Mouse (Mus musculus): ENCODE results near the gene Lrrk1. TPM values are rescaled to one million over a fixed set of nuclear protein-coding genes. Genes with fewer than 3 reads are reported as not detected.

The Lrrk1 gene
- polyA plus RNA-seq, 1 experiment from 2014 or later, result 19.5 TPM

DNA sequence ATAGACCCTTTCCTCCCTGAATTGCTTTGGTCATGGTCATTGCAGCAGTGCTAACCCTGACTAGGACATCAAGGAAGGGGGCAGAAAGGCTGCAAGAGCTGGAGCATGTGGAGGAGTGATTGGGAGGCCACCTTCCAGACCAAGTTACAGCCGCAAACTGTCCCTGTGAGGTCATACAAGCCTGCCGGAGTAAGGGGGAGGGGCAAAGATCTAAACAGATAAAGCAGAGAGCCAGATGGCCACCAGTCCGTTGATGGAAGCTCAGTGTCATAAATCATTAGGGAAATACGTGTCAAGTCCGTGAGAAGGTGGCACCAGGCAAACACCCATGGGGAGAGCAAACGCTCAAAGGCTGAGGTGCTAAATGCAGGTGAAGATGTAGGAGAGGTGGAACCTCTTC is 173.7 kb downstream of the Lrrk1 start:
- H3K9me3 ChIP-seq (replicated peaks; ENCODE audit: control insufficient read depth, low read length), result no peaks in the 10 kb centered on the region
- H3K4me3 ChIP-seq (replicated peaks; ENCODE audit: low read length), result no peak overlapping the region
- no peak overlapping the region for H3K4me2 ChIP-seq (ENCODE audit: low read depth, low read length)
- 42% methylated on average over 6 of the region's 6 CpGs for WGBS
- H3K27ac ChIP-seq (ENCODE audit: low read length), result no peak overlapping the region
- H3K9ac ChIP-seq (ENCODE audit: low read length), result no peak overlapping the region
- H3K27me3 ChIP-seq (ENCODE audit: control insufficient read depth, insufficient read depth, low read length), result no peaks in the 10 kb centered on the region
- no peak for ATAC-seq (ENCODE audit: insufficient read depth, low FRiP score)
- H3K36me3 ChIP-seq (ENCODE audit: control insufficient read depth, insufficient read depth, low read length), result no peaks in the 10 kb centered on the region
- H3K4me1 ChIP-seq (ENCODE audit: control insufficient read depth, insufficient read depth, low read length), result peaks cover 14% of the 10 kb centered on the region

DNA sequence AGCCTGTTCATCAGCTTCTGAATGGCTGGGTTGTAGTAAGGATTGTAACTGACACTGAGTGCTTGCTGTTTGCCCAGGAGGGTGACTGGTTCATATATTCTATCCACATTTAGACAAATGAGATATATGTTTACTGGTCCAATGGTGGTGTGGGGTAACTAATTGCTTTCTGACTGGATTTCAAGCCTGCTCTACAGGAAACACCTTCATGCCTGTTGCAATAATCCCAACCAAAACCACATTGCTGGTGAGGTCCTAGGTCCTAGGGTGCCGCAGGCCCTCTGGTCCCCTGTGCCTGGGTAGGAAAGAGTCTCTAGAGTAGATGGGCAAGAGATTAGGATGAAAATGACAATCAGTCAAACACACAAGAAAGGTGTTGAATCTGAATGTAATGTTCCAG is 175.3 kb downstream of the Lrrk1 start:
- no peak for ATAC-seq (ENCODE audit: insufficient read depth, low FRiP score)
- H3K9me3 ChIP-seq (replicated peaks; ENCODE audit: control insufficient read depth, low read length), result no peaks in the 10 kb centered on the region
- 76% methylated on average over 1 of the region's 1 CpGs for WGBS

DNA sequence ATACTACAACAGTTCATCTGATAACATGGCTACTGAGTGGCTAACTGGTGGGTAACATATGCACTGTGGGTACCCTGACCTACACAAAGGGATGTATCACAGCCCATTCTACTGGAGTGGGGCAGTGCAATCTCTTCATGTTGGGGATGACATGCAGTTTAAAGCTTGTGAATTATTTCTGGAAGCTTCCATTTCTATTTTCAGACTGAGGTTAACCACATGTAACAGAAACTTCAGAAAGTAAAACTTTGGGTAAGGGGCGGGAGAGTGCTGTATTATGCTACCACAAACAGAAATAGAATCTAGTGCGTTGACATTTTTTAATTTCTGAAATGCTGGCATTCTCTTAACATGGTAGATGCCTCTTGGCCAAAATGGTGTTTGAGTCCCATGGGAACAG is 178.2 kb downstream of the Lrrk1 start:
- ATAC-seq (ENCODE audit: insufficient read depth, low FRiP score), result no peak
- Histone ChIP-seq H3K36me3 (ENCODE audit: control insufficient read depth, insufficient read depth, low read length) (no peaks in the 10 kb centered on the region), H3K4me1 (ENCODE audit: control insufficient read depth, insufficient read depth, low read length) (no peaks in the 10 kb centered on the region), H3K4me2 (ENCODE audit: low read depth, low read length) (no peak overlapping the region), H3K9ac (ENCODE audit: low read length) (no peak overlapping the region), H3K27ac (ENCODE audit: low read length) (no peak overlapping the region), H3K4me3 (replicated peaks; ENCODE audit: low read length) (no peak overlapping the region), H3K9me3 (replicated peaks; ENCODE audit: control insufficient read depth, low read length) (0 out of 2 replicates have a peak, but pooled peaks cover 4% of the 10 kb centered on the region), H3K27me3 (ENCODE audit: control insufficient read depth, insufficient read depth, low read length) (no peaks in the 10 kb centered on the region)
- WGBS, result 84% methylated on average over 2 of the region's 2 CpGs

More for the DNA sequence above, 175.3 kb downstream of the Lrrk1 start:
- Histone ChIP-seq H3K9ac (ENCODE audit: low read length) (no peak overlapping the region), H3K4me2 (ENCODE audit: low read depth, low read length) (no peak overlapping the region), H3K27me3 (ENCODE audit: control insufficient read depth, insufficient read depth, low read length) (no peaks in the 10 kb centered on the region), H3K36me3 (ENCODE audit: control insufficient read depth, insufficient read depth, low read length) (no peaks in the 10 kb centered on the region), H3K4me1 (ENCODE audit: control insufficient read depth, insufficient read depth, low read length) (no peaks in the 10 kb centered on the region), H3K4me3 (replicated peaks; ENCODE audit: low read length) (no peak overlapping the region), H3K27ac (ENCODE audit: low read length) (no peak overlapping the region)

DNA sequence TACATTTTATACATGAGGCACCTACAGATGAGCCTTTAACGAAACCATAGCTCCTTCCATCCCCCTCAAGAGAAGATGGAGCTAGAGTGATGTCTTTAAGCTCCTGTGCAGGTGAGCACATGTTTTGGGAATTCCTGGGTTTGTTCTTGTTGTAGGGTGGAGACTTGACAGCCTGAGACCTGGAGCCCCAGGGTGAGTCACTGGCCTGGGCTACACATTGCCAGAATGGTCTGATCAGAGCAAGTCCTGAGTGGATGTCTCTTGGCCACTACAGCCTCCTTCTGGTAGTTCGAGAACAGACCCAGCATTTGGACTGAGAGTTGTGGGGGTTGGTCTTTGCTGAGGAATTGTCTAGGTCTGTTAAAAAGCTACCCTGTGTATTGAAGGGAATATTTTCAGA is 186.5 kb downstream of the Lrrk1 start:
- Histone ChIP-seq H3K27me3 (ENCODE audit: control insufficient read depth, insufficient read depth, low read length) (no peaks in the 10 kb centered on the region), H3K9me3 (replicated peaks; ENCODE audit: control insufficient read depth, low read length) (0 out of 2 replicates have a peak, but pooled peaks cover 4% of the 10 kb centered on the region), H3K4me2 (ENCODE audit: low read depth, low read length) (no peak overlapping the region), H3K4me3 (replicated peaks; ENCODE audit: low read length) (no peak overlapping the region), H3K4me1 (ENCODE audit: control insufficient read depth, insufficient read depth, low read length) (peaks cover 5% of the 10 kb centered on the region; the same call in 1 of the 2 replicates), H3K9ac (ENCODE audit: low read length) (no peak overlapping the region), H3K36me3 (ENCODE audit: control insufficient read depth, insufficient read depth, low read length) (no peaks in the 10 kb centered on the region), H3K27ac (ENCODE audit: low read length) (no peak overlapping the region)
- WGBS, result 79% methylated on average over 2 of the region's 2 CpGs
- no peak for ATAC-seq (ENCODE audit: insufficient read depth, low FRiP score)

DNA sequence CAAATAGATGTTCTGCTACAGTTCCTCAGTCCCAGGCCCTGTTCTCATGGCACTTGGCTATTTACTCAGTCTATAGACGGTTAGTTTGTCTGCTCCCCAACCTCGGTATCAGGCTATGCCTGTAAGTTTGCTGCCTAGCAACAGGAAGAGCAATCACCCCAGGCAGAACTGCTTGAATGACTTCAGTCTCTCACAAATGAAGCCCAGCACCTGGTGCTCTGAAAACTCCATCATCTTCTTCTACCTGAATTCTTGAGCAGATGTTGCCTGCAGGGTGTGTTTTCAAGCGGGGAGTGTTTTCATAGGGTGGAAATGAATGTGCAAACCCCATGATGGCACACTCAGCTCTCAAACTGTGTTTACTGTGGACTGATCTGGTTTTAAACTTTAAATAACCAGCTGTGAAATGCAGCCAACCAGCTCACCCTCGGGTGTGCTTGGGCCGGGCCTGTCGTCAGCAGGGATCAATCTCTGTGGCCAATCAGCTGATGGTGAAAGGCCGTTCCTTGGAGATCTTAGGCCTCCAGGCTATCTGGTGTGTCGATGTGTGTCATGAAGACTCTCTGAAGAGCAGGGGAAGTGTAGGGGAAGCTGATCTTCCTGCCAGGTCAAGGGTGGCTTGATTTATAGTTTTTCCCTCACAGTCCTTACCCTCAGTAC is 187.2 kb downstream of the Lrrk1 start:
- no peaks in the 10 kb centered on the region for H3K36me3 ChIP-seq (ENCODE audit: control insufficient read depth, insufficient read depth, low read length)
- no peak overlapping the region for H3K27ac ChIP-seq (ENCODE audit: low read length)
- no peak overlapping the region for H3K9ac ChIP-seq (ENCODE audit: low read length)
- H3K27me3 ChIP-seq (ENCODE audit: control insufficient read depth, insufficient read depth, low read length), result no peaks in the 10 kb centered on the region
- no peak overlapping the region for H3K4me3 ChIP-seq (replicated peaks; ENCODE audit: low read length)
- peak; percentile 34; the same call in 1 of the 2 replicates for ATAC-seq (ENCODE audit: insufficient read depth, low FRiP score)
- H3K4me2 ChIP-seq (ENCODE audit: low read depth, low read length), result no peak overlapping the region
- H3K9me3 ChIP-seq (replicated peaks; ENCODE audit: control insufficient read depth, low read length), result 0 out of 2 replicates have a peak, but pooled peaks cover 4% of the 10 kb centered on the region
- peaks cover 6% of the 10 kb centered on the region; the same call in 1 of the 2 replicates for H3K4me1 ChIP-seq (ENCODE audit: control insufficient read depth, insufficient read depth, low read length)
- 31% methylated on average over 8 of the region's 8 CpGs for WGBS

DNA sequence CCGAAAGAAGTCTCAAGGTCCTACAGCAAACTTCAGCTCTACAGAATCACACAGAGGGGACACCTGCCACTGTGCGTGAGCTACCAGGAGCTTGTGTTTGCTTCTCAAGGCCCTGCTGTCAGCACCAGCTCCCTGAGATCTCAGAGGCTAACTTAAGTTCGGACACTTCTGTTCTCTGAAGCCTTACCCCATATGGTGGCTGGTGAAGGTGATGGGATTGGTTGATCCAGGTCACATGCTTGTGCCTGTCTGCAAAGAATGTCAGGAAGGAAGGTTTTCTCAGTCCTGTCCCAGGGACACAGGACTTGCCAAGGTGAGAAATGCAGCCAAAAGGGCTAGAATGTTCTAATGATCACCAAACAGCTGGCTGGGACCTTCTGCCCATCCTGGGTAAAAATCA is 187.8 kb downstream of the Lrrk1 start:
- Histone ChIP-seq H3K27ac (ENCODE audit: low read length) (no peak overlapping the region), H3K4me2 (ENCODE audit: low read depth, low read length) (no peak overlapping the region), H3K36me3 (ENCODE audit: control insufficient read depth, insufficient read depth, low read length) (no peaks in the 10 kb centered on the region), H3K4me1 (ENCODE audit: control insufficient read depth, insufficient read depth, low read length) (peaks cover 6% of the 10 kb centered on the region; the same call in 1 of the 2 replicates), H3K4me3 (replicated peaks; ENCODE audit: low read length) (no peak overlapping the region), H3K9me3 (replicated peaks; ENCODE audit: control insufficient read depth, low read length) (0 out of 2 replicates have a peak, but pooled peaks cover 4% of the 10 kb centered on the region), H3K27me3 (ENCODE audit: control insufficient read depth, insufficient read depth, low read length) (no peaks in the 10 kb centered on the region), H3K9ac (ENCODE audit: low read length) (no peak overlapping the region)
- ATAC-seq (ENCODE audit: insufficient read depth, low FRiP score), result no peak
- WGBS, result 67% methylated on average over 3 of the region's 3 CpGs

DNA sequence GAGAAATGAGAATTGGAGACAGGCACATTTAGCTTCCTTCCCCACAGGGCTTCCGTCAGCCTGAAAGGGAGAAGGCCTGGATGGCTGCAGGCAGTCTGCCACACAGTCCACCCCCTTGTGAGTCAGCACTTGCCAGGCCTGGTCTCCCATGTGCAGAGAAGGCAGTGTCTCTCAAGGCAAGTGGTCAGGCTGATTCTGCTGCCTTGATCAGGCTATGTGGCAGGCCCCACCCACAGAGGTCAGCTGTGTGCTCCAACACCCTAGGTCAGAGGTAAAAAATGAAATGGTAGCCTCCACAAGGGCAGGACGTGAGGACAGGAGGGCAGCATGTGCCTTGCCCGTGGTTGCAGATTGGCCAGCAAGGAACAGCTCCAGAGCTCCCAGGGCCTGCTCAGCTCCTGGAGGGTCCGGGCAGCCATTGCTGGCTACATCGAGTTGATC is 188.7 kb downstream of the Lrrk1 start:
- H3K9me3 ChIP-seq (replicated peaks; ENCODE audit: control insufficient read depth, low read length), result no peaks in the 10 kb centered on the region
- H3K27ac ChIP-seq (ENCODE audit: low read length), result no peak overlapping the region
- no peaks in the 10 kb centered on the region for H3K27me3 ChIP-seq (ENCODE audit: control insufficient read depth, insufficient read depth, low read length)
- ATAC-seq (ENCODE audit: insufficient read depth, low FRiP score), result peak; percentile 19; the same call in 1 of the 2 replicates
- 75% methylated on average over 5 of the region's 5 CpGs for WGBS
- H3K9ac ChIP-seq (ENCODE audit: low read length), result no peak overlapping the region
- H3K36me3 ChIP-seq (ENCODE audit: control insufficient read depth, insufficient read depth, low read length), result no peaks in the 10 kb centered on the region
- no peak overlapping the region for H3K4me3 ChIP-seq (replicated peaks; ENCODE audit: low read length)
- peaks cover 6% of the 10 kb centered on the region; the same call in 1 of the 2 replicates for H3K4me1 ChIP-seq (ENCODE audit: control insufficient read depth, insufficient read depth, low read length)
- H3K4me2 ChIP-seq (ENCODE audit: low read depth, low read length), result no peak overlapping the region

DNA sequence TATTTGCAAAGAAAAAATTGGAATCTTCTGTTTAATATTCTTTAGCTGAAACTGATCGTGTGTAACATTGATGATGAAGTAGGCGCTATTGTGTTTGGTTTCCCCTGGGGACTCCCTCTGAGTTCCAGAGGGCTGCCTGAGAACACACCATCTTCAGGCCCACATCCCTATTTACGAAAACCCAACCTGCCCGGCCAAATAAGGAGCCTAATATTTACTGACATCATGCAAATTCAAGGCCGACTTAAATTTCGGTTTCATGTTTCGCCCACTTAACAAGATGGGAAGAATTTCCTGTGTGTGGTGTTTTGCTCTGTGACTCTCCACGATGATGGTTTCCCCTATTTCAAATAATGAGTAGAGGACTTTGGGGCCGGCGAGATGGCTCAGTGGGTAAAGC is 189.7 kb downstream of the Lrrk1 start:
- no peak overlapping the region for H3K4me2 ChIP-seq (ENCODE audit: low read depth, low read length)
- H3K36me3 ChIP-seq (ENCODE audit: control insufficient read depth, insufficient read depth, low read length), result no peaks in the 10 kb centered on the region
- 73% methylated on average over 10 of the region's 10 CpGs for WGBS
- no peak overlapping the region for H3K4me3 ChIP-seq (replicated peaks; ENCODE audit: low read length)
- ATAC-seq (ENCODE audit: insufficient read depth, low FRiP score), result no peak
- no peaks in the 10 kb centered on the region for H3K27me3 ChIP-seq (ENCODE audit: control insufficient read depth, insufficient read depth, low read length)
- H3K27ac ChIP-seq (ENCODE audit: low read length), result no peak overlapping the region
- H3K9me3 ChIP-seq (replicated peaks; ENCODE audit: control insufficient read depth, low read length), result no peaks in the 10 kb centered on the region
- H3K9ac ChIP-seq (ENCODE audit: low read length), result no peak overlapping the region
- H3K4me1 ChIP-seq (ENCODE audit: control insufficient read depth, insufficient read depth, low read length), result peaks cover 6% of the 10 kb centered on the region; the same call in 1 of the 2 replicates

DNA sequence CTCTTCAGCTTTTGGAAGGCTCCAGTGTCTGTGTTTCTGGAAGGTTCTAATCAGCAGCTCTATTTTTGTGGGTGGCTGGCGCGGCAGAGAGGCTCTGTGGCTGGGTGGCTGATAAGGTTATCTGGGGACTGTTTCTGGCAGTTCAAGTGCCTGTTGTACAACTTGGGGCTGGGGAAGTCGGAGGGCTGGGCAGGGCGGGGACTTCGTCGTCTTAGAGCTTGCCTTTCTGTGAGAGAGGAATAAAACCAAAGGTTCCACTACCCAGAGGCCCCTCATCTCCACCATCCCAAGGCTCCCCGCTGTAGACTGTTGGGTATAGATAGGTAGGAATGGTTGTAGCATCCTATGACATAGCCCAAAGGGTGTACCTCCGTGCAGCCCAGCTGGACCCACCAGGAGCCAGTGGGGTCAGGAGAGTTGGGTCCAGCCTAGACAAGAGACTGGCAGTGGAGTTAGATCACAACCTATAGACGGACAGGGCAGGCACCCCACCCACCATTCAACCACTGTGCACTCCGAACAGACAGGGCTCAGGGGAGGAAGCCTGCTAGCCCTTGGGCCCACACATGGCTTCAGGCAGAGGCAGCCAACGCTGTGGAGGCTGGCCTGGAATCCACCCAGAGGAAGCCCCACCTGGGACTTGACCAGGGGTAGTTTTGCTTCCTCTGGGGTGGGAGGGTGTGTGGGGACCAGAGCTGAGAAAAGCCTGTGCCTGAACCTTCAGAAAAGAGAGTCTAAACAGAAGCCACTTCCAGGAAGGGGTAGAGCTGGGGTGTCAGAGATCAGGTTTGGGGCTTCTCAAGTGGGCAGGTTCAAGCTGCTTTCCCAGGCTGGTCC is 191.3 kb downstream of the Lrrk1 start:
- Histone ChIP-seq H3K4me2 (ENCODE audit: low read depth, low read length) (no peak overlapping the region), H3K9me3 (replicated peaks; ENCODE audit: control insufficient read depth, low read length) (no peaks in the 10 kb centered on the region), H3K36me3 (ENCODE audit: control insufficient read depth, insufficient read depth, low read length) (no peaks in the 10 kb centered on the region), H3K4me3 (replicated peaks; ENCODE audit: low read length) (no peak overlapping the region), H3K9ac (ENCODE audit: low read length) (no peak overlapping the region), H3K4me1 (ENCODE audit: control insufficient read depth, insufficient read depth, low read length) (peaks cover 6% of the 10 kb centered on the region; the same call in 1 of the 2 replicates), H3K27me3 (ENCODE audit: control insufficient read depth, insufficient read depth, low read length) (no peaks in the 10 kb centered on the region), H3K27ac (ENCODE audit: low read length) (no peak overlapping the region; the same call in 1 of the 2 replicates)
- 61% methylated on average over 11 of the region's 11 CpGs for WGBS
- peak; percentile 74 for ATAC-seq (ENCODE audit: insufficient read depth, low FRiP score)
